Mouse (Mus musculus) spleen, embryonic (tissue): ENCODE data around the gene Akap6.

Source experiments
- CTCF ChIA-PET: fragments of 350-600 bp; sonication (Branson Sonifier 250); formaldehyde crosslinking; loops from one replicate; lab custom pipeline; 2022; lab: Charles Lee

The Akap6 gene

DNA sequence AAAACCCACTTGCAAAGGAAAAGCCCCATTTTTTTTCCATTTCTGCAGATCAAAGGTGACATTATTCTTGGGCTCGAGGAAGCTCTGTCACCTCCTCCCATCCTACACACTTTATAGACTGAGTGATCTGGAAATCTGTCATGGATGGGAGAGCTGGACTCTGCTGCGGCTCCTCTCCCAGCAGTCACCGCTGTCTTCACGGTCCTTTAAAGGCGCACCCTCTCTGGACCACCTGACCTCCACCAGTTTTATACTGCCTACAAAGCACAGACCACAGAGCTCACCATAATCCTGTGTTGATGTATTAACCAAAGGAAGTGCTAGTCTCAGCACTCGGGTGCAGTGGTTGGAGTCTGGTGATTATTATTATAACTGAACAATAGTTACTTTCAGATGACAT lies 330.7 kb downstream of the Akap6 start:
- CTCF ChIA-PET: no interaction called here

DNA sequence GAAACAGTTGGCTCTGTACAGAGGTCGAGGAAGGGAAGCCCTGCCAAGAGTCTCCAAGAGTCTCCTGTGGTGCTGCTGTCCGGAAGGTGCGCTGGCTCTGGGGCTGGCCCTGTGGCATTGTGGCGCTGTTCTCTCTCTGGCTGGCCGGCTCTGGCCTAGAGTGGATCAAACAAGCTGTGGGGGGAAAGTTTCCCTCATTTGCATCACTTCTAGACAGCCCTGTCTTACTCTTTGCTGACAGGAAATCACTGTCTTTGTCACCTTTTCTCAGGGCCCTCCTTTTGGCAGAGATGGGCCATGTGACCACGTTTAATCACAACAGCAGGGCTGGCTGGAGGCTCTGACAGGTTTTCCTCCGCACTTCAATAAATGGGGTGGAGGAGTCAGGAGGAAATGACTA lies 333.6 kb downstream of the Akap6 start:
- CTCF ChIA-PET: no interaction called here

DNA sequence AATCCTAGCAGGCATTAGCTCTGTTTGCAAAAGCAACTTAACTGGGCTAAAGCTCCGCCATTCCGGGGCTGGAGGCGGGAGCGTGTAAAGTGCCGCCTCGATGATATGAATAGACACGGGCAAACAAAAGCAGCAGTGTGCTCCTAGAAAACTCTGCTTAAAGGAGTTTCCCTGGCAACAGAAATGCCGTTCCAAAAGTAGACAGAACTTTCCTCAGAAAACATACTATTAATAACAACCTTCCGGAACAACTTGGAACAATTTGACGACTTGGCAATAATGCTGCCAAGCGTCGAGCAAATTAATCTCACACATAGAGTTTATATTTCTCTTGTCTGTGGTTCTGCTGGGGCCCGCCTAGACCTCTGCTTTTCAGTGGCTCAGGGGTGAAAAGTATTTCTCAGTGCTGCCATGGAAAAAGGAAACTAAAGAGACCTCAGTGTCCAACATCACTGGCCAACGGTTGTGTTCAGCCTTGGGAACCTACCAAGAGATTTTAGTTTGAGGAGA lies 334.3 kb downstream of the Akap6 start:
- CTCF ChIA-PET: no interaction called here

DNA sequence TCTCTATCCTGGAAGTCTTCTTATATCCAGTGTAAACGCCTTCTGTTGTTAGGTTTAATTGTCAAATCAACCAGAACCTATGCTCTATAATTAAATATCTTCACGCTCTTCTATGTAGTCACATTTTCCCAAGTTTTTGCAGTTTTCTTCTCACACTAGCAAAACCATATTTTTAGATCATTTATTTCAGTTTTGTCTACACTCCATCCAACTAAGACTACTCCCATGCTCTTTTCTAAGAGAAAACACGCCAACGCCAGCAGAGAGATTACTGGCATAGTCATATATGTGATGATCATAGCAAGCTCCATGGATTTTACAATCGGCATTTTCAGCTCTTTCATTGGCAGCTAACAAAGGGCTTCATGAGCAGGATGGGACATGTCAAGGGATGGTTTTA lies 341.5 kb downstream of the Akap6 start:
- CTCF ChIA-PET: no interaction called here

DNA sequence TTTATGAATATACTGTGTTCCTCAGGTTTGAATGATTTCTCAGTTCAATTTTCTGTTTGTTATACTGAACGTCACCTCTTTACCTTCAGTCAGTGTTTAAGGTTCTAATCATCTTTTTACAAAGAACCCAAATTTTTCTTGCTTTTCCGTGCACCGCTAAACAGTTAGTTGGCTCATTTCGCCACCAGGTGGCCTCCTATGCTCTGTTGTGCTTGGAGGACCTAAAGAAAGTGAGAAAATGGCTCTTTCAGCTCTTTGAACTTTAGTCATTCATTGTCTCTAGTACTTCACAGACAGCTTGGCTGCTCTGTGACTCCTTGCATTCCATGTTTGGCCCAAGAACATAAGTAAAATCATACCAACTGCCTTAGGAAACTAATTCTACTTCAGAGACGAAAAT lies 343.6 kb downstream of the Akap6 start:
- CTCF ChIA-PET: no interaction called here

DNA sequence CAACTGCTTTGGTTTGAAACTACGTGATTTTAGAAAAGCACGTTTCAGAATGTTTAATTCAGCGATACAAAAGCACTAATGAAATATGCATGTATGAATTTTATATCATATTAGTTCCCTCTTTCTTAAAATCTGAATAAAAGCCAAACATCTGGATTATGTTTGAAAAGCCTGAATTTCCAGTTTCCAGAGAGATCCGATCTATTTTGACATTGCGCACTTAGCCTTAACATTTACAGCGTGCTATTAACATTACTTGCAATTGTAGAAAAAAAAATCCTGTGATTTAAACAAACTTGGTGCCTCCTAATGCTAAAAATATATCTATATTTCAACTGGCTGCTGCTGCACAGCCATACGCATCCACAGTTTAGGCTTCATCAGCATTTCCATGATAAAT lies 358.4 kb downstream of the Akap6 start:
- CTCF ChIA-PET: no interaction called here

DNA sequence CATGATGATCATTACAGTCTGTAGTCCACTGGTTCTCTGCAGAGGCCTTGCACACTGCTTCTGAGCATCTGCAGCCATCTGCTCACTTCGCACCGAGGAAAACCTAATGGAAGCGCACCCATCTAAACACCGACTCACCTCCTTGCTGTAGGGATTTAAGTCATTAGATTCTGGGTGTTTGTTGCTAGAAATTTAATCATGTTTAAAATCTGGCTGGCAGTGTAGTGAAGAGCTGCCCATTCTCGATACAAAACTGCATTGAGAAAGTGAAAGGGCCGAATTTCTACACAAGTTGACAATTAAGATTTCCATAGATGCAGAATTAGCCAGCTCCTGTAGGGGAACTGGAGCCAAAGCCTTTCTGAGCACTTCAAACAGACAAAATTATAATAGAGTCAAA lies 361.7 kb downstream of the Akap6 start:
- CTCF ChIA-PET: no interaction called here

DNA sequence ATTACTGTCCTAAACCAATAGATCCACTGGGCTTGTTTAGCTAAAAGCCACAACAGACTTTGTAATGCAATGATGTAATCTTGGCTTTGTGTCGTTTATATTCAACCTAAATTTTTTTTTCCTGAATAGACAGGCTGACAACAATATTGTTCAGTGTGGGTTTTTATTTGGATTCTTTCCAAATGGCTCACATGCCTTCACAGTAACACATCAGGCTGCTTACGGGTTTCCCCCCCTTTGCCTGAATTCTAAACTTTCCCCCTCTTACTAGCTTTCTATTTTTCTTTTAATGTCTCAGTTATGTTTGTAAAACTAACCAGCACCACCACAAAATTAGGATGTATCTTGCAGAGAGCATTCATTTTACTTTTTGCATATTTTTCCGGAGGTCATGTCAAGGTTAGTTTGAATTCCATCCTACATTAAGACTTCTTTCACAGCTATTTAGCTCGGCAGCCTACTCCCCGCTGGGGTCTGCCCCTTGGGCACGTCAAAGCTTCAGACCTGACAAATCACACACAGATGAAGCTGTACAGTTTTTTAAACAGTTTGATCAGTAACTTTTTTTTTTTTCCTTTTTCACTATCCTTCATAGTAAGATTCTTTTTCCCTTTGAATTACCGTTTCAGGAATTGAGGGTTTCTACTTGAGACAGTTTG lies 362.4 kb downstream of the Akap6 start:
- CTCF ChIA-PET: no interaction called here

DNA sequence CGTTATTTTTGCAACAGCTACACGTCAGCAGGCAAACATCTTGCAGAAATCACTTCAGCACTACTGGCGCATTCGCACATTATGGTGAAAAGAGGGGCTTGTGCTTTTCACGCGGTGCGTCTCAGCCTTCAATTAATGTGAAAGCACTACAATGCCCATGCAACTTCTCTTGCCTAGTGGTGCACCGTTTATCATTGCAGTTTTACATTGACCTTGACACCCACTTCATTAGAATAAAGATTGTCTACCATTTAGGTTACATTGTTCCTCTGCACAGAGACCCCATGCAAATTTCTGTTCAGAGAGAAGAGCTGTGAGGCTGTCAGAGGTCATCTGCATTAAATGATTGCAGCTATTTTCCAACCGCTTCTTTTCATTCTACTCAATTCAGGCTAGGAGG lies 363.8 kb downstream of the Akap6 start:
- CTCF ChIA-PET: no interaction called here

DNA sequence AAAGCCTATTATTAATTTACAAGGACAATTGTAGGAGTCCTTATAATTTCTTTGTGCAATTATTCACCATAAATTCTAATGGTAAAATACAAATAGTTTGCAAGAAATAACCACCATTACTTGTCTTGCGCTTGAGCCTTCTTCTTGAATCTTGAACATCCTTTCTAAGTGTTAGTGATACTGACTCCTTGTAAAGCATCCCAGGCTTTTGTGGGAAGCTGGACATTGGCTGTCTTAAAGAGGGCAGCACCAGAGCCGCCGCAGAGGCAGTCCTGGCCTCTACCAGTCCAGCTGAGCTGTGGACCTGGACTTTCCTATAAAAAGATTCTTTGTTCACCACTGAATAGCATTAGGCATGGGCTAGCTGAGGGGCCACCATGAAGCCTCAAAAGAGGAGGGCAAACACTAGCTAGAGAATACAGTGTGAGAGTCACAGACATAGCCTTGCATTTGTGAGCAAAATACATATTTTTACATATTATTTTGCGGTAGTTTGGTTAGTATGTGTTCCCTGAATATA lies 365.1 kb downstream of the Akap6 start:
- CTCF ChIA-PET: no interaction called here

DNA sequence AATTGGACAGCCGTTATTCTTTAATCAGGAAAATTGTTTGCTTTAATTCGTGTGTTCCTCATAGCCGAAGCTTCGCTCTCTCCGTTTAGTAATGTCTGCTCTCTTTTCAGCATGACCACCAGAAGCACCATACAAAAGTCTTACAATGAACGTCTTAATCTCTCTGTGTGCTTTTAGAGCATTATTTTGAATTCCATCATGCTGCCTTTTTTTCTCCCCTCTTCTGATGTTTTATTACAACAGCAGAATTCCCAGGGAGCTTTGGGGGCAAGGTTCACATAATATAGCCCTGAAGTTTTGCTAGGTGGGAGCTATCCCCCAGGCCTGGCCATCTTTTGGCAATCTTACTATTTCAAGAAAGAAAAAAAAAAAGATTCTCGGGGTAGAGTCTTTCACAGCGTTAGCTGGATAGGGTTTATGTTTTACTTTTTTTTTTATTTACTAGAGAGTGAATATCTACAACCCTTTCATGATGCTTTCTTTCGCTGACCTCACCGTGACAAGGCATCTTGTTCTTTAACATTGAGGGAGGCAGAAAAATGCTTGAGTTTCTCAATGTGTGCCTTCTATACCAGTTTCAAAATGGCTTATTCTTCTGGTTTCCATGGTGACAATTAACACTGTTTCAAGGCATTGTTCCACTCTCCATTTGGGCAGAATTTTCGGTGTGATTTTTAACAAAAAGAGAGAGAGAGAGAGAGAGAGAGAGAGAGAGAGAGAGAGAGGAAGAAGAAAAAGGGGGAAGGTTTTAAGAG lies 366.0 kb downstream of the Akap6 start:
- CTCF ChIA-PET: no interaction called here

DNA sequence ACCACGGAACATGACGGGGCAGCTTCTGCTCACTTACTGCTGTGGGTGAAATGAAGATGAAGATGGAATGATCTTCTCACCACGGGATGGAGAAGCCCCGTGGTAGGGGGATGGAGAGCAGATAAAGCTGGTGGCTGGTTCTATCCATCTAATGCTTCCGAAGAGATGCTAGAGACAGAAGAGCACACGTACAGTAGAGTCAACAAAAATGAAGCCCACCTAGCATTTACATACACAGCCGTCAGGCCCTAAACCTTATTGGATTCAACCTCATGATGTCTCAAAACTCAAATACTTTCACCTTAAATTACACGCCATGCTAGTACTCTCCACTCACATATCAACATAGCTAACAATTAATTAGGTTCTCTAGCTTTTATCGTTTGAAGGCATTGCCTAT lies 367.1 kb downstream of the Akap6 start:
- CTCF ChIA-PET: no interaction called here

DNA sequence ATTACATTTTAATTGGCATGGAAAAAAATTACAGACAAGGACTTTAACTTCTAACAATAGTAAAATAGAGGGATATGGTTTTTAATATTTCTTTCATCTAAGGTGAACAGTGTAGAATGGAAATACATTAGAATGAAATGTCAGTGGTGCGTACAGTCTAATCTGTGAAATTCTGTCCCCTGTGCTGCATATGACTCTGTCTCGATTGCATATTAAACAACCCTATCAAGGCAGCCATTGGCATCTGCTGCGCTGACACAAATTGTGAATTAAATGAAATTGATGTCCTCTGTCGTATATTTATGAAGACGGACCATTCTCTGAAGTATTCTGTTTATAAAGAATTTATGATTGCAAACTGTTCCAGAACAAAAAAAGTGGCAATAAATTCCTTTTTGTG lies 371.7 kb downstream of the Akap6 start:
- CTCF ChIA-PET: no interaction called here

DNA sequence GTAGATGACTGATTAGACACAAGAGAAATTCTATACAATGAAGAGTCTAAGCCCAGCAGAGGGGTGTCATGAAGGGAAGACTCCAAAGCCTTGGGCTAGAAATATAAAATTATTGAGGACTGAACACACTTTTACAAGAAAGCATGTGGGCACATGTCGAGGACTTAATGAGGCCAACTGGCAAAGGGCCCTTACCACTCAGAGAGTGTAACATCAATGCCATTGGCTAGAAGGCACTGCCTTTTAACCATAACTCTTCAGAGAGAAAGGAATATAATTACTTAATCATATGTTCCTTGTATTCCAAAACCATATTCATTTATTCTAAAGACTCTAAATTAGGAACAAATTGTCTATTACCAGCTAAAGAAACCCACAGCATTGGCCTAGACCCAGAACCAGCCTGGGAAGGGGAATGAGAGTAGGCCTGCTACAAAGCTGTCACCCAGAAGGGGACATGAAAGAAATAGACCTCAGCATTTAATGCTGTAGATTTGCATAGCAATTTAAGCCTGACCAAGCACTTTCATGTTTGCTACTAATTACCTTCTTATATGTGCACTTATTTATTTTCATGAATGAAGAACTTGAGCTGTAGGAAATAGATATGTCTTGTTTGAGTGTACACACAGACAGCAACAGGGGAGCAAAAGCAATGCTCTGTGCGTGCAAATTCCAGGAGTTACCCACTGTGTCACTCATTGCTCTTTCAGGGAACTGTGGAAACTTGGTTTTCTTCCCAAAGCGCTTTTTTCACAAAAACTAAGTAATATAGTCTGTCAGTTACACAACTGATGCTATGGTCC lies 377.6 kb downstream of the Akap6 start:
- CTCF ChIA-PET: no interaction called here

DNA sequence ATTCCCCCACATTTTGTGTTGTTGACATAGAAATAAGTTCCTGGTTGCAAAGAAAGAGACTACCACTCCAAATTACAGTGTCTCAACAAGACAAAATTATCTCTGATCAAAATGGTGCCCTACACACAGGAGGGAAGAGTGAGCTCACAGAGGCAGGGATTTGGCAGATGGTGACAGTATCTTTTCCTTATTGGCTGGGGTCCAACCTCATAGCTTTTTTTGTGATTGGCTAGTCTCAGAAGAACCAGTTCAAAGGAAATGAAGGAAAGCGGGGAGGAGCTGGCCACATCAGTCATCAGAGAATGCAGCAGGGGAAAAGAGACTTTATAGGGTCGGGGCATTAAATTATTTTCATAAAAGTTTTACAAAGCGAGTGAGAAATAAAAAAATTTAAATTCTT lies 386.6 kb downstream of the Akap6 start:
- CTCF ChIA-PET: no interaction called here

DNA sequence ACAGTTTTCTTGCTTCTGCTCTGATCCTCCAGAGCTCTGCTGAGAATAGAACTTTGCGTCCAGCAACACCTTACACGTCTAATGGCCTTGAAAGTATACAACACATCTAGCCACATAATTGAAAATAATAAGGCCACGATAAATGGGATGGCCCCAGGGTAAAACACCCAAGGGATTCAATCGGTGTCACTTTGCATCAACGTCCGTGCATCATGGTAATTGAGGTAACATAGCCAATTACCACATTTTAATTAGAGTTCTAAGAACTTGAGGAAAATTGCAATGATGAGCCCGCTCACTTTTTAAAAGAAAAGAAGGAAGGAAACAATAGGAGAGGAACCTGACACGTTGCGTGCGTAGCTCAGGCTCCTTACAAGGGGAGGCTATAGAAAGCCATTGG lies 413.1 kb downstream of the Akap6 start:
- CTCF ChIA-PET: no interaction called here

DNA sequence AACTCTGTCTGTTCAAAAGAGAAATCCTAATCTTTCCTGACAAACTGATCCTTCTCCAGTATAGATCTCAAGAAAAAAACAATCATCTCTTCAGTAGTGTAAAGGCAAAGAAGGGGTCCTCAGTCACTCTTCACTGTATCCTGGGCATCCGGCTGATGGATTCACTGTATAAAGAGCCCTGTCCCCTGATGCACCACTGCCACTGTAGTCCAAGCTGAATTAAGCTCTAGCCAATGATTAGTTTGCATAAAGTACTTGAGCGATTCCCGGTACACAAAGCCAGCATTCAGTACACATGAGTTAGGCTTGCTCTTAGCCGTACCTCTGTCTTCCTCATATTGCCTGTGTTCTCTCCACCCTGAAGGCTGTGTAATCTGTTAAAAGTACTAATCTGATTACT lies 420.2 kb downstream of the Akap6 start:
- CTCF ChIA-PET: no interaction called here

DNA sequence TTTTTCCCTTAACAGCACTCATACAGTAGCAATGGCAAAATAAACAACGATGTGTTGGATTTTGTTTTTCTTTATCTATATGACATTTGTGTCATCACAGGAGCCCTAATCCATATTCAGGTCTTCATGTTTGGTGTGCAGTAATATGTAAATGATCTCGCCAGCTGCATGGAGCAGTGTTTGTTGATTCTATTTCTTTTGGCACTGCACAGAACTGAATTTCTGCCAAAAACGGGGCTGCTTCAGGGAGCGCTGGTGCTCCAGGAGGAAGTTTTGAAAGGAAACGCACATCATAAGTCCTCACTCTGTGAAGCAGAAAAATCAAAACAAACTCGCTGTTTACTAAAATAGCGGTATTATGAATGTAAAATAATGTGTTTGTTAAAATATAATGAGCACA lies 424.9 kb downstream of the Akap6 start:
- CTCF ChIA-PET: no interaction called here

DNA sequence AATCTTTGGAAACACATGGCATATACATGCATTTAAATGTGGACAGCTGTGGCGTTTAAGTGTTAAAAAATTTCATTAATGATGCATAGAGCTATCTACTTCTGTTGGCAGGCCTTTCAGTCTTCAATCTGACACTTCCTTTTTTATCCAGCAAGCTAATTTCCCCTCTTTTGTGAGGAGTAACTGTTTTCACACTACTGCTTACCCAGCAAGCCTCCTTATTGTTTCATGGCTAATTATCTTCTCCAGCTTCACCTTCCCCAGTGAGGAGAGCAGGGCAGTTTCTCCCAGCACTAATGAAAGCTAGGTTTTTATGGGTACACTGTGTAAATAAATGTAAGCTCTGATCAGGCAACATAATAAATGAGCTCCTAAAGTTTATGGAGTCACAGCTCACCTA lies 425.5 kb downstream of the Akap6 start:
- CTCF ChIA-PET: no interaction called here

DNA sequence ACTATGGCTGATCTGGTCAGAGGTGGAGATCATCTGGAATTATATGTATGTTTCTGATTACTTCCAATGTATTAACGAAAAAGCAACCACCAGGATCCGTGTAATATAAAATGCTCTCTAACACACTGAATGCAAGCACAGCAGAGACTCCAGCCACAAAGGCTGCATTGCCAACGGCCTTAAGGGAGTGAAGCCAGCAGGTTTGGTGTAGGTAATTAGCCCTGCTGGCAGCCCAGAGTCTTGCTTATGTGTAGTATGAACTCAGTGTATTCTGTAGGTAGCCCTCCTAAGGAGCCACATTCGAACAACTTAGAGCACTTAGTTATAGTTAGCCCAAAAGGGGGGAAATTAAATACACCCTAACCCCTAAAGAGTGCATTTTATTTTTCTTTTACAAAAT lies 426.1 kb downstream of the Akap6 start:
- CTCF ChIA-PET: no interaction called here

DNA sequence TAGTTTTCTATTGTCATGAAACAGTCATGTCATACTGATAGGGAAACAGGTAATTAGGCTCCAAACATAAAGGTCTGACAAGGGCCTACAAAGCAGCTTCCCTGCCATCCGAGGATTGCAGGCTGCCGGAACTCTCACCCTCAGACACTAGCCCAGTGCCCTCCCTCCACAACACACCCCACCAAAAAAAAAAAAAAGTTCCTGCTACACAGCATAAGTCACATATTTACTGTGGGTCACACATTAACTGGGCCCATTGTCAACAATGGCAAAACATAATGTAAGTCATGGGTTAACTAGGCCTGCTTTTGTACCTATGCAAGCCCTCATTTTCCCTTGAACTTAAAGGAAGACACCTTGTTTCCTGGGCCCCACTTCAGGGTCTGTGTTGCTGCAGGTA lies 435.0 kb downstream of the Akap6 start:
- CTCF ChIA-PET: no interaction called here

DNA sequence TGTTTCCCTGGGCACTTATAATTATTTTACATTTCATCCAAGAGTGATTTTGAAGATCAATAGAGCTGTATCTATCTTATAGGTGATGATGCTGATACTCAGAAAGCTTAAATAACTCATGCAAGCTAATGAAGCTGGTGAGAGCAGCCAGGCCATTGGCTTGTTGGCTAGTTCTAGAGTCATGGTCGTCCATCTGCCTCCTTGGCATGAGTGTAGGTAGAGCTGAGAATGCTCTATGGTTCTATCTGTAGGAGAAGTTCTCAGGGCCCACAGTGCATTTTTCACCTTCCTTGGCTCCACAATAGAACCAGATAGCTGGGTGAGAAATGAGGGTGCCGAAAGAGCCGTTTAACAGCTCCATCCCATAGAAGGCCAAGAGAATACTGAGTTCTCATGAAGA lies 438.1 kb downstream of the Akap6 start:
- CTCF ChIA-PET: no interaction called here
